Mouse (Mus musculus): ENCODE results near the gene Slc12a7.

Gene Slc12a7

GRCm38 (mm10) chr13:73799110-73799509, 66.2 kb downstream of the Slc12a7 start:
- Histone ChIP-seq H3K36me3 (ENCODE audit: control insufficient read depth, insufficient read depth, low read length, poor library complexity, severe bottlenecking) (no peaks in the 10 kb centered on the region; the same call in 1 of the 2 replicates), H3K27me3 (ENCODE audit: control insufficient read depth, insufficient read depth, low read length, poor library complexity, severe bottlenecking) (no peaks in the 10 kb centered on the region)
- DNase-seq (ENCODE audit: low read depth, low spot score): no peak

- no peaks in the 10 kb centered on the region for H3K27me3 ChIP-seq (ENCODE audit: control insufficient read depth, insufficient read depth, low read length, poor library complexity, severe bottlenecking)
- no peaks in the 10 kb centered on the region; the same call in 1 of the 2 replicates for H3K36me3 ChIP-seq (ENCODE audit: control insufficient read depth, insufficient read depth, low read length, poor library complexity, severe bottlenecking)
- DNase-seq (ENCODE audit: low read depth, low spot score): peak; percentile 18
Measured at GRCm38 (mm10) chr13:73803450-73804178, 70.7 kb downstream of the Slc12a7 start.

GRCm38 (mm10) chr13:73804914-73805313, 72.0 kb downstream of the Slc12a7 start:
- H3K36me3 ChIP-seq (ENCODE audit: control insufficient read depth, insufficient read depth, low read length, poor library complexity, severe bottlenecking): no peaks in the 10 kb centered on the region; the same call in 1 of the 2 replicates
- no peak for DNase-seq (ENCODE audit: low read depth, low spot score)
- no peaks in the 10 kb centered on the region for H3K27me3 ChIP-seq (ENCODE audit: control insufficient read depth, insufficient read depth, low read length, poor library complexity, severe bottlenecking)

- DNase-seq (ENCODE audit: low read depth, low spot score): no peak
- Histone ChIP-seq H3K27me3 (ENCODE audit: control insufficient read depth, insufficient read depth, low read length, poor library complexity, severe bottlenecking) (no peaks in the 10 kb centered on the region), H3K36me3 (ENCODE audit: control insufficient read depth, insufficient read depth, low read length, poor library complexity, severe bottlenecking) (no peaks in the 10 kb centered on the region)
Measured at GRCm38 (mm10) chr13:73812936-73813335, 80.0 kb downstream of the Slc12a7 start.

- no peak for DNase-seq (ENCODE audit: low read depth, low spot score)
Measured at GRCm38 (mm10) chr13:73814181-73814580, 81.3 kb downstream of the Slc12a7 start.

GRCm38 (mm10) chr13:73816338-73816737, 83.4 kb downstream of the Slc12a7 start:
- no peak for DNase-seq (ENCODE audit: low read depth, low spot score)
- H3K36me3 ChIP-seq (ENCODE audit: control insufficient read depth, insufficient read depth, low read length, poor library complexity, severe bottlenecking): no peaks in the 10 kb centered on the region
- no peaks in the 10 kb centered on the region for H3K27me3 ChIP-seq (ENCODE audit: control insufficient read depth, insufficient read depth, low read length, poor library complexity, severe bottlenecking)

More at GRCm38 (mm10) chr13:73814181-73814580, 81.3 kb downstream of the Slc12a7 start:
- Histone ChIP-seq H3K36me3 (ENCODE audit: control insufficient read depth, insufficient read depth, low read length, poor library complexity, severe bottlenecking) (no peaks in the 10 kb centered on the region), H3K27me3 (ENCODE audit: control insufficient read depth, insufficient read depth, low read length, poor library complexity, severe bottlenecking) (no peaks in the 10 kb centered on the region)

- no peaks in the 10 kb centered on the region for H3K27me3 ChIP-seq (ENCODE audit: control insufficient read depth, insufficient read depth, low read length, poor library complexity, severe bottlenecking)
- no peak for DNase-seq (ENCODE audit: low read depth, low spot score)
- H3K36me3 ChIP-seq (ENCODE audit: control insufficient read depth, insufficient read depth, low read length, poor library complexity, severe bottlenecking): no peaks in the 10 kb centered on the region
Measured at GRCm38 (mm10) chr13:73818921-73819320, 86.0 kb downstream of the Slc12a7 start.

GRCm38 (mm10) chr13:73821251-73821650, 88.4 kb downstream of the Slc12a7 start:
- Histone ChIP-seq H3K27me3 (ENCODE audit: control insufficient read depth, insufficient read depth, low read length, poor library complexity, severe bottlenecking) (no peaks in the 10 kb centered on the region), H3K36me3 (ENCODE audit: control insufficient read depth, insufficient read depth, low read length, poor library complexity, severe bottlenecking) (no peaks in the 10 kb centered on the region)
- no peak for DNase-seq (ENCODE audit: low read depth, low spot score)

- DNase-seq (ENCODE audit: low read depth, low spot score): peak; percentile 80
- H3K27me3 ChIP-seq (ENCODE audit: control insufficient read depth, insufficient read depth, low read length, poor library complexity, severe bottlenecking): no peaks in the 10 kb centered on the region
- no peaks in the 10 kb centered on the region for H3K36me3 ChIP-seq (ENCODE audit: control insufficient read depth, insufficient read depth, low read length, poor library complexity, severe bottlenecking)
Measured at GRCm38 (mm10) chr13:73822187-73822800, 89.4 kb downstream of the Slc12a7 start.

GRCm38 (mm10) chr13:73823711-73824110, 90.8 kb downstream of the Slc12a7 start:
- DNase-seq (ENCODE audit: low read depth, low spot score): no peak
- H3K36me3 ChIP-seq (ENCODE audit: control insufficient read depth, insufficient read depth, low read length, poor library complexity, severe bottlenecking): no peaks in the 10 kb centered on the region
- H3K27me3 ChIP-seq (ENCODE audit: control insufficient read depth, insufficient read depth, low read length, poor library complexity, severe bottlenecking): no peaks in the 10 kb centered on the region

GRCm38 (mm10) chr13:73827243-73827642, 94.3 kb downstream of the Slc12a7 start:
- Histone ChIP-seq H3K36me3 (ENCODE audit: control insufficient read depth, insufficient read depth, low read length, poor library complexity, severe bottlenecking) (no peaks in the 10 kb centered on the region), H3K27me3 (ENCODE audit: control insufficient read depth, insufficient read depth, low read length, poor library complexity, severe bottlenecking) (no peaks in the 10 kb centered on the region)
- DNase-seq (ENCODE audit: low read depth, low spot score): no peak

- H3K27me3 ChIP-seq (ENCODE audit: control insufficient read depth, insufficient read depth, low read length, poor library complexity, severe bottlenecking): no peaks in the 10 kb centered on the region
- peak; percentile 68 for DNase-seq (ENCODE audit: low read depth, low spot score)
- no peaks in the 10 kb centered on the region for H3K36me3 ChIP-seq (ENCODE audit: control insufficient read depth, insufficient read depth, low read length, poor library complexity, severe bottlenecking)
Measured at GRCm38 (mm10) chr13:73831486-73831885, 98.6 kb downstream of the Slc12a7 start.

- no peaks in the 10 kb centered on the region for H3K27me3 ChIP-seq (ENCODE audit: control insufficient read depth, insufficient read depth, low read length, poor library complexity, severe bottlenecking)
- H3K36me3 ChIP-seq (ENCODE audit: control insufficient read depth, insufficient read depth, low read length, poor library complexity, severe bottlenecking): no peaks in the 10 kb centered on the region
- no peak for DNase-seq (ENCODE audit: low read depth, low spot score)
Measured at GRCm38 (mm10) chr13:73833809-73834208, 100.9 kb downstream of the Slc12a7 start.

GRCm38 (mm10) chr13:73835791-73836190, 102.9 kb downstream of the Slc12a7 start:
- H3K36me3 ChIP-seq (ENCODE audit: control insufficient read depth, insufficient read depth, low read length, poor library complexity, severe bottlenecking): no peaks in the 10 kb centered on the region
- H3K27me3 ChIP-seq (ENCODE audit: control insufficient read depth, insufficient read depth, low read length, poor library complexity, severe bottlenecking): no peaks in the 10 kb centered on the region
- DNase-seq (ENCODE audit: low read depth, low spot score): no peak

GRCm38 (mm10) chr13:73836491-73836890, 103.6 kb downstream of the Slc12a7 start:
- no peak for DNase-seq (ENCODE audit: low read depth, low spot score)
- Histone ChIP-seq H3K27me3 (ENCODE audit: control insufficient read depth, insufficient read depth, low read length, poor library complexity, severe bottlenecking) (no peaks in the 10 kb centered on the region), H3K36me3 (ENCODE audit: control insufficient read depth, insufficient read depth, low read length, poor library complexity, severe bottlenecking) (no peaks in the 10 kb centered on the region)
